Mouse (Mus musculus): ENCODE results near the gene Iqck.

DNA sequence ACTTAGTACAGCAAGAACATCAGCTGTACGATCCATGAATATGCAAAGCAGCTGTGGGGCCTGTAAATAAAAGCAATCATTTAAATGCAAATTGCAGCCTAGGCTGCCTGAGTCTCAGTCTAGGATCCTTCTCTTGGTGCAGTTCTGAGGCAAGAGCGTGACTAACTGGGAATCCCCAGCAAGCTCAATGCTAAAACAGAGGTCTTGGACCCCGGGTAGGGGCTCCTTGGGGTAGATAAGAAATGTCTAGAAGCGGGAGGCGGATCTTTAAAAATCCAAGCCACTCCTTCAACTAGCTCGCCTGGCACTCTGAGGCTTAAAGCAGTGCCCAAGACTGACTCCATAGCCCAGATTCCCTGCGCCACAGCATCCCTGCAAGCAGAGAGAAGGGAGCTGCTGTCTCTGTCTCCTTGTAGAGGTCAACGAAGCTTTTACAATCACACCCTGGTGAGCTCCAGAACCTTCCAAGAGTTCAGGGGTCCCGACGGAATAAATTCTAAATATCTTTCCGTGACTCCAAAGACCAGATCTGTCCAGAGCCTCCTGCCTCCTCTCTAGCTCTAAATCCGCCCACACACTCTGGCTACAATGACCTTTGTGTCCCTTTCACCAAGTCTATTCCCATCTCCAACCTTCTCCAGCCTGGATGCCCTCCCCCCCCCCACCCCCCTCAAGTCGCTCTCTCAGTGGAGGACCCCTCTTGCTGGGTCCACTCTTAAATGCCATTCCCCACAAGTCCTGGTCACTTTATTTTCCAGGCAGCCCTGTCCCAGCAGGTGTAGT lies 137.3 kb downstream of the Iqck start:
- TF ChIP-seq CTCF (IDR thresholded peaks at IDR 0.05) = no peak
- TF ChIP-seq EP300 (IDR thresholded peaks at IDR 0.05; ENCODE audit: insufficient read depth, low read depth, low read length) = no peak

Measured in heart, adult 2 months (tissue).